Mouse (Mus musculus) heart, postnatal 10 days (tissue): ENCODE results near the gene Gm10521. TPM values are rescaled to one million over a fixed set of nuclear protein-coding genes. Genes with fewer than 3 reads are reported as not detected.

Experiments used
- DNase-seq, 2 experiments: peaks; one replicate each; pipeline ENCODE4 v3.0.0; 2021
- intact Hi-C: fragments of 180-260 bp; cut with DNase I; formaldehyde crosslinking; loops from one replicate; pipeline ENCODE4 v1.15.1; 2025
- total RNA-seq, 2 experiments: library from RNA; stranded (reverse); gene quantifications; 2 replicates each; pipeline ENCODE4 v1.2.3; 2021

The Gm10521 gene
- total RNA-seq, 2 experiments from 2014 or later, result 0.10 to 0.17 TPM

- DNase-seq, result no peak
- intact Hi-C loops, result no loop called here
Observed at GRCm38 (mm10) chr1:171946447-171946995, 51.1 kb downstream of the Gm10521 start.

Other genes starting within 250 kb of the Gm10521 start
- under 1 TPM in 1 of 2 experiments, not detected in 1; 0.29 TPM for gene Slamf7, start 242.6 kb upstream of the Gm10521 start, total RNA-seq
- 1 to 10 TPM; 1.8 to 2.3 TPM for gene Cd48, start 213.7 kb upstream of the Gm10521 start, total RNA-seq
- under 1 TPM; 0.32 to 0.38 TPM for gene Slamf1, start 128.5 kb upstream of the Gm10521 start, total RNA-seq
- gene Cd84, start 56.0 kb upstream of the Gm10521 start, total RNA-seq, result 1 to 10 TPM; 1.8 to 2.5 TPM
- gene Slamf6, start 21.9 kb downstream of the Gm10521 start, total RNA-seq, result under 1 TPM; 0.42 to 0.84 TPM
- 1 to 10 TPM; 7.5 to 7.6 TPM for gene Vangl2, start 132.8 kb downstream of the Gm10521 start, total RNA-seq
- gene Nhlh1, start 161.9 kb downstream of the Gm10521 start, total RNA-seq, result not detected
- gene Copa, start 186.9 kb downstream of the Gm10521 start, total RNA-seq, result 100 to 1,000 TPM; 136 to 150 TPM
- 10 to 100 TPM; 68.0 to 68.9 TPM for gene Ncstn, start 187.1 kb downstream of the Gm10521 start, total RNA-seq
- 100 to 1,000 TPM; 145 to 153 TPM for gene Pex19, start 231.1 kb downstream of the Gm10521 start, total RNA-seq